ENCODE assay signal across 8 mouse cellular contexts in the genomic region with DNA sequence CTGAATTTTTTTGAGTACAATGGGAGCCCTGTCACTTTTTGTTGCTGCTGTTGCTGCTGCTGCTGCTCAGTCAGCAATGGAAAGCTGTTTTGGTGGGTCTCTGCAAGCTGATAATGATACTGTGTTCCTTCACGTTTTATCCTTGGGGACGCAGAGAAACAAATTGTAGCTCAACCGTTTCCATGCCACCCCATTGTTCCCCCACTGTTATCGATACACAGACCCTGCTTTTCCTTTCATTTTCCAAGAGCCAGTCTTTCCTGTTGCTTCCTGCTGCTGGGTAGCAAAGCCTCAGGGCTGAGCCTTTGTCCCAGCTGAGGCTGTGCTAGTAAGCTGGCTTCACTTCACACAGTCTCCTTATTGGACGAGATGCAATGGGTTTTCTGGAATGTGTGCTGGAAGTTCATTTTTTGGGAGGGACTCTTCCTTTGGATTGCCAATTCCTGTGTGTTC.
DNase-seq lines count a peak whose midpoint lies in the region; ATAC-seq and TF ChIP-seq lines count a peak whose summit lies in the region.

No protein-coding gene starts in this region.

- H3K4me1 ChIP-seq in ES-E14 (ENCODE audit: control insufficient read depth in 2 of 2, insufficient read depth in 2 of 2, low read length in 2 of 2, poor library complexity in 1 of 2), result peaks cover 1 to 26% of the 10 kb centered on the region in 2 experiments; a peak in 3 of 4 replicates
- peaks cover 70% of the 10 kb centered on the region for H3K4me1 ChIP-seq in heart, embryonic 12.5 days (replicated peaks)
- peaks cover 25% of the 10 kb centered on the region for H3K4me1 ChIP-seq in midbrain, embryonic 11.5 days (ENCODE audit: control insufficient read depth, insufficient read depth, low read length)

- peaks cover 2% of the 10 kb centered on the region; the same call in 1 of the 2 replicates for H3K36me3 ChIP-seq in ES-E14 (ENCODE audit: control insufficient read depth, insufficient read depth, low read length, poor library complexity, severe bottlenecking)
- H3K36me3 ChIP-seq in heart, embryonic 12.5 days, result no peaks in the 10 kb centered on the region
- no peaks in the 10 kb centered on the region for H3K36me3 ChIP-seq in midbrain, embryonic 11.5 days (ENCODE audit: control insufficient read depth, insufficient read depth, low read length)

- DNase-seq in ES-E14 (ENCODE audit: low read depth, low spot score), result no peak
- DNase-seq in embryo, embryonic 10 days (ENCODE audit: low spot score), result peak; percentile 70
- DNase-seq in kidney, postnatal 36 days, result peak; percentile 47 to 60
- peak; percentile 93 for DNase-seq in midbrain, embryonic 11.5 days (ENCODE audit: low spot score, missing footprints)
- DNase-seq in cerebellum, adult 11 months, result no peak
- no peak for DNase-seq in left cerebral cortex, postnatal 10 days (ENCODE audit: extremely low spot score in 1 of 2, low spot score in 2 of 2)
- no peak for DNase-seq in T-cell, adult 2 months (ENCODE audit: low spot score)

- H3K4me2 ChIP-seq in heart, embryonic 12.5 days, result peak overlapping the region; percentile 44
- H3K4me2 ChIP-seq in midbrain, embryonic 11.5 days, result peak overlapping the region; percentile 33

- peak overlapping the region; percentile 64 for H3K27ac ChIP-seq in ES-E14 (ENCODE audit: insufficient read depth, low read depth, low read length, poor library complexity, severe bottlenecking)
- H3K27ac ChIP-seq in heart, embryonic 12.5 days (ENCODE audit: poor library complexity, severe bottlenecking), result peak overlapping the region; percentile 72
- H3K27ac ChIP-seq in midbrain, embryonic 11.5 days (ENCODE audit: low read depth, low read length), result peak overlapping the region; percentile 84

- ATAC-seq in heart, embryonic 12.5 days (ENCODE audit: insufficient number of reproducible peaks, low FRiP score), result peak; percentile 61
- ATAC-seq in midbrain, embryonic 11.5 days (ENCODE audit: low FRiP score), result peak; percentile 76

- H3K4me3 ChIP-seq in ES-E14 (ENCODE audit: insufficient read depth in 1 of 2, low read depth in 1 of 2, low read length in 2 of 2, poor library complexity in 1 of 2, severe bottlenecking in 1 of 2), result no peak overlapping the region
- no peak overlapping the region for H3K4me3 ChIP-seq in heart, embryonic 12.5 days
- H3K4me3 ChIP-seq in midbrain, embryonic 11.5 days (ENCODE audit: low read depth, low read length), result no peak overlapping the region

- H3K9me3 ChIP-seq in ES-E14 (ENCODE audit: control insufficient read depth, insufficient read depth, low read depth, low read length), result no peaks in the 10 kb centered on the region
- H3K9me3 ChIP-seq in heart, embryonic 12.5 days (replicated peaks), result no peaks in the 10 kb centered on the region
- no peaks in the 10 kb centered on the region for H3K9me3 ChIP-seq in midbrain, embryonic 11.5 days (ENCODE audit: control insufficient read depth, low read length)

- intact Hi-C loops in left cerebral cortex, postnatal 10 days (cut with DNase I), result no loop called here

- H3K9ac ChIP-seq in ES-E14 (ENCODE audit: insufficient read depth, low read depth, low read length, poor library complexity, severe bottlenecking), result no peak overlapping the region
- H3K9ac ChIP-seq in heart, embryonic 12.5 days, result peak overlapping the region; percentile 53; the same call in 1 of the 2 replicates
- H3K9ac ChIP-seq in midbrain, embryonic 11.5 days (ENCODE audit: low read length), result peak overlapping the region; percentile 43

- 12% methylated on average over 5 of the region's 5 CpGs for WGBS in heart, embryonic 12.5 days
- WGBS in midbrain, embryonic 11.5 days, result 2% methylated on average over 5 of the region's 5 CpGs

- no peaks in the 10 kb centered on the region; the same call in 1 of the 2 replicates for H3K27me3 ChIP-seq in heart, embryonic 12.5 days (replicated peaks)
- H3K27me3 ChIP-seq in midbrain, embryonic 11.5 days (ENCODE audit: control insufficient read depth, insufficient read depth, low read length), result no peaks in the 10 kb centered on the region

- in situ Hi-C loops in ES-E14 (cut with MboI; ENCODE audit: low sequenced_read_pairs in 2 of 2, unreplicated experiment in 2 of 2), result no loop called here

TF ChIP-seq in ES-E14, 5 proteins besides CTCF, POLR2A, EP300 and RAD21:
- TF ChIP-seq MAFK (IDR thresholded peaks at IDR 0.05; ENCODE audit: insufficient read depth, low read depth, low read length), result no peak
- TF ChIP-seq ZNF384 (IDR thresholded peaks at IDR 0.05; ENCODE audit: low read depth, low read length), result no peak
- TF ChIP-seq ZC3H11A (IDR thresholded peaks at IDR 0.05; ENCODE audit: borderline replicate concordance, low read depth, low read length), result no peak
- no peak for TF ChIP-seq CHD2 (IDR thresholded peaks at IDR 0.05; ENCODE audit: low read depth, low read length)
- no peak for TF ChIP-seq HCFC1 (IDR thresholded peaks at IDR 0.05; ENCODE audit: borderline replicate concordance, insufficient read depth, low read length)

Comparison
In these comparisons a context has a peak if more than half of its experiments do, and no peak if none do; other contexts are left out.
1. DNase-seq: peak in embryo, embryonic 10 days (single experiment), kidney, postnatal 36 days (2 of 2) and midbrain, embryonic 11.5 days (single experiment); none in ES-E14 (single experiment), cerebellum, adult 11 months (single experiment), left cerebral cortex, postnatal 10 days (0 of 2) and T-cell, adult 2 months (single experiment).
2. Peak in every context shown above with its lines, with median percentiles within 50 percentile points of each other: H3K27ac ChIP-seq.